Mouse (Mus musculus) forebrain, embryonic 15.5 days (tissue): ENCODE measurements around the gene Rras. TPM values are rescaled to one million over a fixed set of nuclear protein-coding genes. Genes with fewer than 3 reads are reported as not detected.

Experiments
- ATAC-seq: fragments of 200-750 bp; cut with Nextera tagmentation; replicated peaks from 2 replicates; pipeline ENCODE4 v1.8.0; 2017; ENCODE audit warnings: mild to moderate bottlenecking, moderate TSS enrichment, moderate library complexity
- H3K27ac ChIP-seq: fragments of 300-500 bp; sonication (generic); replicated peaks from 2 replicates; pipeline ENCODE4 v1.5.1; 2015; ENCODE audit warnings: mild to moderate bottlenecking, inconsistent platforms
- H3K27me3 ChIP-seq: fragments of 300-500 bp; sonication (generic); 2 replicates; pipeline ENCODE4 v1.6.1; 2015; ENCODE audit warnings: inconsistent platforms
- H3K36me3 ChIP-seq: fragments of 300-500 bp; sonication (generic); 2 replicates; pipeline ENCODE4 v1.6.1; 2015; ENCODE audit warnings: mild to moderate bottlenecking, inconsistent platforms
- H3K4me1 ChIP-seq: fragments of 300-500 bp; sonication (generic); 2 replicates; pipeline ENCODE4 v1.6.1; 2015; ENCODE audit warnings: inconsistent platforms
- H3K4me2 ChIP-seq: fragments of 300-500 bp; sonication (generic); replicated peaks from 2 replicates; pipeline ENCODE4 v1.6.1; 2015; ENCODE audit warnings: mild to moderate bottlenecking, inconsistent platforms
- H3K4me3 ChIP-seq: fragments of 300-500 bp; sonication (generic); 2 replicates; pipeline ENCODE4 v1.5.1; 2015; ENCODE audit warnings: mild to moderate bottlenecking, inconsistent platforms
- H3K9ac ChIP-seq: fragments of 300-500 bp; sonication (generic); replicated peaks from 2 replicates; pipeline ENCODE4 v1.6.1; 2015; ENCODE audit warnings: mild to moderate bottlenecking, inconsistent platforms
- H3K9me3 ChIP-seq: fragments of 300-500 bp; sonication (generic); 2 replicates; pipeline ENCODE4 v1.6.1; 2016; ENCODE audit warnings: inconsistent platforms
- WGBS: fragments of 180-500 bp; shearing (Covaris S2); methylation state at CpG from one replicate; pipeline ENCODE4 v1.1.7; 2015; ENCODE audit warnings: mixed read lengths; 5-methylcytosine and 5-hydroxymethylcytosine counted together
- polyA plus RNA-seq: library from polyadenylated mRNA; unstranded; fragments of >200 nt; fragmentation: Nextera tagmentation; extraction: Ambion mirVana; gene quantifications from 2 replicates; pipeline ENCODE4 v1.2.1, GENCODE M21; 2015

Gene Rras
- polyA plus RNA-seq, 1 experiment from 2014 or later: 11.5 TPM

- peaks cover 38% of the 10 kb centered on the region for H3K36me3 ChIP-seq
- no peaks in the 10 kb centered on the region for H3K9me3 ChIP-seq
- 1% methylated on average over 13 of the region's 13 CpGs for WGBS
- peak overlapping the region; percentile 94 for H3K4me2 ChIP-seq
- peak overlapping the region; percentile 86 for H3K4me3 ChIP-seq
- no peak for ATAC-seq
- H3K27ac ChIP-seq: peak overlapping the region; percentile 100
- peak overlapping the region; percentile 92 for H3K9ac ChIP-seq
- peaks cover 30% of the 10 kb centered on the region for H3K4me1 ChIP-seq
- H3K27me3 ChIP-seq: no peaks in the 10 kb centered on the region
Observed at GRCm38 (mm10) chr7:45051601-45051974, 33.8 kb downstream of the Rras start.

GRCm38 (mm10) chr7:45052181-45052861 is 34.6 kb downstream of the Rras start:
- H3K27ac ChIP-seq: peak overlapping the region; percentile 100
- H3K4me1 ChIP-seq: peaks cover 30% of the 10 kb centered on the region
- H3K4me3 ChIP-seq: peak overlapping the region; percentile 86
- H3K4me2 ChIP-seq: peak overlapping the region; percentile 94
- H3K9me3 ChIP-seq: no peaks in the 10 kb centered on the region
- WGBS: under 1% methylated on average over 38 of the region's 38 CpGs
- ATAC-seq: no peak
- H3K27me3 ChIP-seq: no peaks in the 10 kb centered on the region
- peaks cover 31% of the 10 kb centered on the region for H3K36me3 ChIP-seq
- peak overlapping the region; percentile 92 for H3K9ac ChIP-seq

GRCm38 (mm10) chr7:45052862-45053116 is 35.0 kb downstream of the Rras start, which contains the start of gene Prr12:
Gene Prr12, minus strand, starts transcription at chr7:45052881.
- peak within 1 kb of the TSS; percentile 92 for H3K9ac ChIP-seq
- peaks cover 30% of the 10 kb centered on the region for H3K4me1 ChIP-seq
- peaks cover 26% of the 10 kb centered on the region for H3K36me3 ChIP-seq
- WGBS: 0% methylated on average over 9 of the region's 18 CpGs
- H3K4me2 ChIP-seq: peak within 1 kb of the TSS; percentile 94
- H3K27me3 ChIP-seq: no peaks in the 10 kb centered on the region
- H3K9me3 ChIP-seq: no peaks in the 10 kb centered on the region
- peak within 1 kb of the TSS; percentile 100 for H3K27ac ChIP-seq
- peak within 1 kb of the TSS; percentile 86 for H3K4me3 ChIP-seq
- no peak for ATAC-seq

GRCm38 (mm10) chr7:45053117-45053930 is 35.6 kb downstream of the Rras start:
- peak; percentile 62 for ATAC-seq
- peaks cover 21% of the 10 kb centered on the region for H3K36me3 ChIP-seq
- under 1% methylated on average over 46 of the region's 59 CpGs for WGBS
- peak overlapping the region; percentile 94 for H3K4me2 ChIP-seq
- no peaks in the 10 kb centered on the region for H3K9me3 ChIP-seq
- peak overlapping the region; percentile 100 for H3K27ac ChIP-seq
- H3K4me1 ChIP-seq: peaks cover 30% of the 10 kb centered on the region
- H3K27me3 ChIP-seq: no peaks in the 10 kb centered on the region
- peak overlapping the region; percentile 92 for H3K9ac ChIP-seq
- H3K4me3 ChIP-seq: peak overlapping the region; percentile 86

GRCm38 (mm10) chr7:45053931-45054510 is 36.3 kb downstream of the Rras start:
- H3K27me3 ChIP-seq: no peaks in the 10 kb centered on the region
- peak; percentile 92 for ATAC-seq
- H3K4me2 ChIP-seq: peak overlapping the region; percentile 94
- peaks cover 14% of the 10 kb centered on the region for H3K36me3 ChIP-seq
- no peaks in the 10 kb centered on the region for H3K9me3 ChIP-seq
- peak overlapping the region; percentile 86 for H3K4me3 ChIP-seq
- peaks cover 34% of the 10 kb centered on the region for H3K4me1 ChIP-seq
- H3K27ac ChIP-seq: peak overlapping the region; percentile 100
- under 1% methylated on average over 33 of the region's 33 CpGs for WGBS
- H3K9ac ChIP-seq: peak overlapping the region; percentile 92

- Histone ChIP-seq H3K9me3 (no peaks in the 10 kb centered on the region), H3K27ac (no peak overlapping the region), H3K9ac (no peak overlapping the region), H3K36me3 (no peaks in the 10 kb centered on the region), H3K4me1 (peaks cover 30% of the 10 kb centered on the region), H3K27me3 (no peaks in the 10 kb centered on the region), H3K4me3 (no peak overlapping the region), H3K4me2 (no peak overlapping the region)
- 67% methylated on average over 14 of the region's 14 CpGs for WGBS
- no peak for ATAC-seq
Observed at GRCm38 (mm10) chr7:45056329-45056971, 38.7 kb downstream of the Rras start.

GRCm38 (mm10) chr7:45056972-45057348 is 39.2 kb downstream of the Rras start:
- no peaks in the 10 kb centered on the region for H3K9me3 ChIP-seq

GRCm38 (mm10) chr7:45058607-45059571 is 41.1 kb downstream of the Rras start:
- Histone ChIP-seq H3K4me1 (peaks cover 34% of the 10 kb centered on the region), H3K9ac (0 out of 2 replicates have a peak overlapping the region, but pooled peaks have one; percentile 15), H3K4me2 (no peak overlapping the region), H3K4me3 (no peak overlapping the region), H3K27me3 (no peaks in the 10 kb centered on the region), H3K9me3 (no peaks in the 10 kb centered on the region), H3K36me3 (no peaks in the 10 kb centered on the region), H3K27ac (peak overlapping the region; percentile 71)
- no peak for ATAC-seq
- WGBS: 78% methylated on average over 10 of the region's 10 CpGs

More at GRCm38 (mm10) chr7:45056972-45057348, 39.2 kb downstream of the Rras start:
- H3K4me1 ChIP-seq: peaks cover 30% of the 10 kb centered on the region
- H3K27ac ChIP-seq: no peak overlapping the region
- no peak overlapping the region for H3K4me3 ChIP-seq
- no peaks in the 10 kb centered on the region for H3K36me3 ChIP-seq
- no peaks in the 10 kb centered on the region for H3K27me3 ChIP-seq
- no peak for ATAC-seq
- H3K9ac ChIP-seq: no peak overlapping the region
- H3K4me2 ChIP-seq: no peak overlapping the region

- Histone ChIP-seq H3K9me3 (no peaks in the 10 kb centered on the region), H3K27ac (no peak overlapping the region), H3K9ac (no peak overlapping the region), H3K27me3 (no peaks in the 10 kb centered on the region), H3K4me1 (peaks cover 34% of the 10 kb centered on the region), H3K4me2 (no peak overlapping the region), H3K36me3 (no peaks in the 10 kb centered on the region), H3K4me3 (no peak overlapping the region)
- ATAC-seq: no peak
- 90% methylated on average over 6 of the region's 6 CpGs for WGBS
Observed at GRCm38 (mm10) chr7:45060632-45061122, 42.9 kb downstream of the Rras start.

- 17% methylated on average over 11 of the region's 11 CpGs for WGBS
- Histone ChIP-seq H3K4me2 (peak overlapping the region; percentile 56), H3K36me3 (no peaks in the 10 kb centered on the region), H3K27me3 (no peaks in the 10 kb centered on the region), H3K27ac (peak overlapping the region; percentile 96), H3K9ac (peak overlapping the region; percentile 66), H3K9me3 (no peaks in the 10 kb centered on the region), H3K4me1 (peaks cover 34% of the 10 kb centered on the region), H3K4me3 (peak overlapping the region; percentile 95)
- no peak for ATAC-seq
Observed at GRCm38 (mm10) chr7:45061532-45062075, 43.8 kb downstream of the Rras start.
